Mouse (Mus musculus) erythroblast, embryonic 14.5 days (primary cell): Measurements from ENCODE around the gene Thsd4. TPM values are rescaled to one million over a fixed set of nuclear protein-coding genes. Genes with fewer than 3 reads are reported as not detected.
A peak's percentile ranks its signal among the peaks of the same experiment; 100 is the strongest.
"Not testable (repeated sequence)": the region's sequence is repeated elsewhere in the genome, so short reads cannot be mapped to it uniquely, and the experiment has no call there.

Source experiments
- H3K27me3 ChIP-seq: 2 replicates; pipeline ENCODE4 v1.6.1; 2012; ENCODE audit warnings: inconsistent platforms; ENCODE audit not compliant: control insufficient read depth
- H3K36me3 ChIP-seq: 2 replicates; pipeline ENCODE4 v1.6.1; 2012; ENCODE audit warnings: mild to moderate bottlenecking, inconsistent platforms; ENCODE audit not compliant: control insufficient read depth
- H3K4me1 ChIP-seq: 2 replicates; pipeline ENCODE4 v1.6.1; 2012; ENCODE audit warnings: inconsistent platforms; ENCODE audit not compliant: control insufficient read depth
- H3K4me3 ChIP-seq: replicated peaks from 2 replicates; pipeline ENCODE3; 2012; ENCODE audit warnings: moderate library complexity, mild to moderate bottlenecking, inconsistent platforms
- H3K9me3 ChIP-seq: 2 replicates; pipeline ENCODE4 v1.6.1; 2012; ENCODE audit warnings: low read length, inconsistent platforms, mixed read lengths; ENCODE audit not compliant: control insufficient read depth
- GATA1 ChIP-seq: IDR thresholded peaks from 2 replicates; pipeline ENCODE4 v1.6.1; 2012; ENCODE audit warnings: low read length, inconsistent platforms, mixed read lengths
- TAL1 ChIP-seq: IDR thresholded peaks from 3 replicates; pipeline ENCODE4 v1.6.1; 2012; ENCODE audit warnings: low read length, inconsistent platforms, mixed read lengths
- polyA plus RNA-seq: library from polyadenylated mRNA; stranded (reverse); fragments of >175 nt; gene quantifications from 2 replicates; pipeline ENCODE4 v1.2.3, GENCODE M21; 2012

Gene Thsd4
- polyA plus RNA-seq, 1 experiment, result 0.01 TPM

DNA sequence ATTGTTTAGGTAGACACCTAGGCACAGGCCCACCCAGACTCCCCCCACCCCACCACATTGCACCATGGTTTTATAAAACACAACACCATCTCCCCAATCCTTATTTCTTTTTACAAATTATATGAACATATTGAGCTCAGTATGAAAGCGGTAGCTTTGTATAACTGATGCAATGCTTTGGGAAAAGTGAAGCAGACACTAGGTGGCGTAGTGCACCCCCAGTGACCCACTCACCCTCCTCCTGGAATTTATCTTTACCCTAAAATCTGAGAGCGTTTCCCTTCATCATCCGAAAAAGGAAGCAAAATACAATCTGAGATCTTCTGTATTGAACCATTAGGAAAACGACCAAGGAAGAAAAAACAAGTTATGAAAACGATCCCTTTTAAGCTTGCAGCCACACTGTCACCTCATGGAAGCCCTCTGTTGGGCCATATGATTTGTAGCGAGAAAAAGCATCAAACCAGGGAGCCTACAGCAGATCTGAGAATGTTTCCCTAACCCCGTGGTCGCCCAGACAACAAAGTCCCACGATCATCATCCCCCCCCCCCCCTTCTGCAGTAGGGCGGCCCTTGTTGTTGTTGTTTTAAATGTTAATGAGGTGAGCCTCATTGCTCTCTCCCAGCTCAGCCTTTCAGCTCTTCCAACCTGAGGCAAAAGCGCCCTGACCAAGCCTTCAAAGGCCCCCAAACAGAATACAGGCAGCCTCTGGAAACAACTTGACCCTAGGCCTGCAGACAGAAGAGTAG is 246.3 kb downstream of the Thsd4 start:
- H3K4me1 ChIP-seq, result peaks cover 74% of the 10 kb centered on the region
- H3K36me3 ChIP-seq, result no peaks in the 10 kb centered on the region
- TF ChIP-seq GATA1, result no peak
- TF ChIP-seq TAL1, result no peak
- peaks cover 2% of the 10 kb centered on the region; the same call in 1 of the 2 replicates for H3K27me3 ChIP-seq
- no peak overlapping the region for H3K4me3 ChIP-seq
- H3K9me3 ChIP-seq, result no peaks in the 10 kb centered on the region

DNA sequence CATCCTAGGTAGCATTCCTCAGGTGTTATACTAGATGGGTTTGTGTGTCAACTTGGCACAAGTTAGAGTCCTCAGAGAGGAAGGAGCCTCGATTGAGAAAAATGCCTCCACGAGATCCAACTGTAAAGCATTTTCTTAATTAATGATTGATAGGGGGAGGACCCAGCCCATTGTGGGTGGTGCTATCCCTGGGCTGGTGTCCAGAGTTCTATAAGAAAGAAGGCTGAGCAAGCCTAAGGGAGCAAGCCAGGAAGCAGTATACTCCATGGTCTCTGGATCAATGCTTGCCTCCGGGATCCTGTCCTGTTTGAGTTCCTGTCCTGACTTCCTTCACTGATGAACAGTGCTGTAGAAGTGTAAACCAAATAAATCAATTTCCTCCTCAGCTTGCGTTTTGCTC is 247.3 kb downstream of the Thsd4 start:
- no peak overlapping the region for H3K4me3 ChIP-seq

DNA sequence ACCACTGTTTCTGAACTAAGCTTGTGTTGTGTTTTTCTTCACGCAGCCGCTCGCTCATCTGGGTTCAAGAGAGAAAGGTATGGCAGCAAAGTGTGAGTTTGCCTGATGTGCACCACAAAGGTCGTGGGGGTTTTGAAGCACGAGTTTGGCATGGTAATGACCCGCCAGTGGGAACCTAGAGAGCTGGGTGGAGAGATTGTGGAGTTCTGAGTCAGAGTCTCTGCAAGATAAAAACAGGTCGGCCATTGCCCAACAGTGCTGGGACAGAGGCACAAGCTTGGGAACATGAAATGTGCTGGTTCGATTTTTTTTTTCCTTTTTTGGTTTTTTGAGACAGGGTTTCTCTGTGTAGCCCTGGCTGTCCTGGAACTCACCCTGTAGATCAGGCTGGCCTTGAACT is 249.5 kb downstream of the Thsd4 start:
- not testable (repeated sequence) for H3K36me3 ChIP-seq, H3K9me3 ChIP-seq, H3K27me3 ChIP-seq
- H3K4me1 ChIP-seq, result peaks cover 57% of the 10 kb centered on the region
- H3K4me3 ChIP-seq, result peak overlapping the region; percentile 51

More for the DNA sequence above, 247.3 kb downstream of the Thsd4 start:
- peaks cover 70% of the 10 kb centered on the region for H3K4me1 ChIP-seq
- no peaks in the 10 kb centered on the region for H3K9me3 ChIP-seq
- no peaks in the 10 kb centered on the region for H3K36me3 ChIP-seq
- peaks cover 2% of the 10 kb centered on the region; the same call in 1 of the 2 replicates for H3K27me3 ChIP-seq
- TF ChIP-seq GATA1, result no peak
- no peak for TF ChIP-seq TAL1

DNA sequence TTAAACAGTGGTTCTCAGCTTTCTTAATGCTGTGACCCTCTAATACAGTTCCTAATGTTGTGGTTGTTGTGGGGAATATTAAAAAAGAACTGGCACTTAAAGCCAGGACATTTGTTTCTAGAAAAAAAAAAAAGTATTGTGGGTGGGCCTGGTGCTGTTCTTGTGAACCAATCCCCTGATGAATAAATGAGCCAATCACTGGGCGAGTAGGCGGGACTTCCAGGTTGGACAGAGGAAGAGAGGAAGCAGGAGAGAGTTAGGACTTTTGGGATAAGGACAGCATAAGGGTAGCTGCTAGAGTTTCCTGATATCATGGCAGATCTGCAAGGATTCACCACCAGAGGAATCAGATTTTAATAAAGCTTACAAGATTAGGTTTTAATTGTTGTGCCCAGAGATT is 249.9 kb downstream of the Thsd4 start:
- Histone ChIP-seq H3K9me3 (no peaks in the 10 kb centered on the region), H3K36me3 (no peaks in the 10 kb centered on the region), H3K4me1 (peaks cover 54% of the 10 kb centered on the region), H3K4me3 (peak overlapping the region; percentile 51), H3K27me3 (no peaks in the 10 kb centered on the region)
- no peak for TF ChIP-seq GATA1
- no peak for TF ChIP-seq TAL1

DNA sequence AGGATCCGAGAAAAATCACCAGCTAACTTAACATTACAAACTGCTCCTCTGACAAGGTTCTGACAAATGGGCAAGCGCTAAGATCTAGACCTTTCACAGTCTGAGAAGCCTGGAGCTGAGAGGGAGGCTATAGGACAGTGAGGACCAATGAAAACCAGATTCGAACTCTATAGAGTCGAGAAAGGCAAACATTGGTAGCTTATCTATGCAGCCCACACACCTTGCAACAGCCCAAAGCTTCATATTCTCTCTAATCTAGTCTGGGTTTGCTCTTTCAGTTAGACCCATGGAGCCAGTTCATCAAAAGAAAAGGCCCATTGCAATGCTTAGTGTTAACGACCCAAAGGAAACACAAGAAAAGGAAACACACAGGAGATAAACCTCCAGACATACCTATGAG is 252.0 kb downstream of the Thsd4 start:
- H3K27me3 ChIP-seq, result no peaks in the 10 kb centered on the region
- H3K9me3 ChIP-seq, result no peaks in the 10 kb centered on the region
- peaks cover 39% of the 10 kb centered on the region for H3K4me1 ChIP-seq
- TF ChIP-seq GATA1 (no peak), TAL1 (no peak)
- H3K4me3 ChIP-seq, result no peak overlapping the region
- H3K36me3 ChIP-seq, result no peaks in the 10 kb centered on the region

DNA sequence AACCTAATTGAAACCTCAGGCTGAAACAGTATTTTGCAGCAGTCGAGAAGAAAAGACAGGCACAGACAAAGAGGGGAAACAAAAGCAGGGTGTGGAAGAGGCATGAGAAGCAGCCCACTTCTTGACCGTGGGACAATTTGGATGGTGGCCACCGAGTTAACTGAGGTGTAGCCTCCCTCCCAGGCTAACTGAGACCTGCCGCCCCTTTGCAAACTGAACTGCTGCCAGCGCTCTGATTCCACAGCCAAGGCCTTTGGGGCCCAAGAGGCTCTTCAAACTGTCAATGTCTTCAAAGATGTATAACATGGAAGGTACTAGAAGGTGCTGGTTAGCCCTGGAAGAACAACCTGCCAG is 254.6 kb downstream of the Thsd4 start:
- peaks cover 32% of the 10 kb centered on the region for H3K4me1 ChIP-seq
- TF ChIP-seq TAL1, result no peak
- TF ChIP-seq GATA1, result no peak
- no peaks in the 10 kb centered on the region for H3K36me3 ChIP-seq
- no peak overlapping the region for H3K4me3 ChIP-seq
- no peaks in the 10 kb centered on the region for H3K27me3 ChIP-seq
- H3K9me3 ChIP-seq, result no peaks in the 10 kb centered on the region

DNA sequence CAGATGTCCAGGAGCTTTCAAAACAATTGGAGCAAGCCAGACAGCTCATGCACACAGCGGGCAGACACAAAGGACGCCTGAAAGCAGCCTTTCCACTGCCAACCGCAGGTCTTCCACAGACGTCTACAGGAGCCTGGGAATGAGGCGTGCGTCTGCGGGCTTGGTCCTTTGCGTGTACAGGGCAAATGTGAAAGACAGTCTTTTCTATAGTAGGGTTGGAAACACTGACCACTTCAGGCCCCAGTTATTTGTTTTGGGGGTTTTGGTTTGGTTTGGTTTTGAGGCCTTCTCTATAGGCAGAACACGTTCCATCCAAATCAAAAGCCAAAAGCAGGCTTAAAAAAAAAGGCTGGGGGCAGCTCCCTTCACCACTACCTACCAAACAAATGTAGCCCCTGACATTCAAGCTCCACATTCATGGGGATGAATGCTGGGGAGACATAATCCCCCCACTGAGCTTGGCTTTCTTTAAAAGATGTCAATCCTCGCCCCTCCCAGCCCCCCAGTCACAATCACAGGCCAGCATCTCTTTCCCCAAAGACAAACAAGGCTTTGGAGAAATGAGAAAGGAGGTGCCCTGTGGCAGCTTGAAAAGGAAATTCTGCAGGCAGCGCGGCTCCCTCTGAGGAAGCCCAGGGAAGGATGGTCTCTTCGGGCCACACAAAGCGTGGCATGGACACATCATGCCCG is 255.1 kb downstream of the Thsd4 start:
- TF ChIP-seq TAL1 (no peak), GATA1 (no peak)
- H3K27me3 ChIP-seq, result no peaks in the 10 kb centered on the region
- peaks cover 35% of the 10 kb centered on the region for H3K4me1 ChIP-seq

DNA sequence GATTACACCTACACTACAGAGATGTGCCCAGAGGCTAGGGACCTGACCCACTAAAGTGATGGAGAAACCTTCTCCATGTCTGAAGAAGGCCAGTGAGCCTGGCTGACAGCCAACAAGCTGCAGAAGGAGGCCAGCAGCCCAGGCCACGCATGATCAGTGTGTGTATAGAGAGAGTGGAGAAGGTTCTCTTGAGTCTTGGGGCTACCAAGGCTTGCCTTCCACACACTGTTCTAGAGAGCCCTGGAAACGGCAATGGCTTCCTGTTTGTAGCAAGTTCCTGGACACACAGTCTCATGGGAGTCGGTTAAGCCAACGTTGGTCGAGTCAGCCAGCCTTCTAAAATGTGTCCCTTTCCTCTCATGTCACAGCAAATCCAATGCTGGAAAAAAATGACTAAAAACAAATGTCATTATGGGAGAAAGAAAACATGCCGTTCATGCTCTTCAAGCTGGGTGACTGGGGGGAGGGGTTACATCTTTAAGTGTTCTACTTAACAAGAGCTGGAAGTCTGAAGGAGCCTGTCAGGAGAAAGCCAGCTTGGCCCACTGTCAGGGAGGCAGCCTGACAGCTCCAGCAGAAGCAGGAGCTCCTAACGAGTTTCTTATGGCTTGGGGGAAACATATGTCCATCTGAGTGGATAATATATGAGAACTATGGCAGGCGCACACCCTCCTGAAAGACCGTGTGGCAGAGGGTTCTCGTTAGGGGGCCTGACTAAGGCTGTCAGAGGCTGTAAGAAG is 257.1 kb downstream of the Thsd4 start:
- Histone ChIP-seq H3K9me3 (no peaks in the 10 kb centered on the region), H3K36me3 (no peaks in the 10 kb centered on the region), H3K27me3 (no peaks in the 10 kb centered on the region), H3K4me1 (peaks cover 34% of the 10 kb centered on the region), H3K4me3 (no peak overlapping the region)
- TF ChIP-seq TAL1 (no peak), GATA1 (no peak)

More for the DNA sequence above, 255.1 kb downstream of the Thsd4 start:
- Histone ChIP-seq H3K36me3 (no peaks in the 10 kb centered on the region), H3K4me3 (no peak overlapping the region), H3K9me3 (no peaks in the 10 kb centered on the region)

DNA sequence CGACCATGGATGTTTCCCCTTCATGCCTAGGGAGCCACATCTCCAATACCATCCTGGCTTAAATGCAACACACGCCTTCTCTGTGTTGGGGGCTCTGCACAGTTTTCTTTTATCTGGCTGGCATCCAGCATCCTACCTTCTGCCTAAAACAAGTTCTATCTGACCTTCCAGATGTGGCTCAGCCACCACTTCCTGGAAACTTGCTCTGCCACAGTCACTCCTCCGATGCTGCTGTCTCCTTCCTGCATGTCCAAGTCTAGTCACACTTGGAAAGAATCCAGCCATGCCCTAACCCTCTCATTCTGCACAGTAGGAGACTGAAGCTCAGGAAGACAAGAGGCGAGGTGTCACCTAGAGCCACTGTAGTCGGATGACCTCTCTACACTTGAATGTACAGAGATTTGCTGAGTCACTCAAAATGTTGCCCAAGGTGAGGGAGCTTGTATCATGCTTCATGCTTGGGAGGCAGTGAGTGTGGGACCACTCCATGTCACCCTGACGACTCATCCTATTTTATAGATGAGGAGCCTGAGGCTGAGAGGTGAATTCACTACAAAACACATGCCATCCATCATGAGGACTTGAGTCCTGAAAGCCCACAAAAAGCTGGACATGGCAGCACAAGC is 259.2 kb downstream of the Thsd4 start:
- Histone ChIP-seq H3K36me3 (no peaks in the 10 kb centered on the region), H3K9me3 (no peaks in the 10 kb centered on the region), H3K4me3 (no peak overlapping the region), H3K4me1 (peaks cover 36% of the 10 kb centered on the region), H3K27me3 (no peaks in the 10 kb centered on the region)
- no peak for TF ChIP-seq TAL1
- TF ChIP-seq GATA1, result no peak
